In genomic region chr7:76438581-76438980, GRCm38 (mm10) we compare ENCODE assay signal across 14 mouse cellular contexts.
DNase-seq lines count a peak whose midpoint lies in the region; ATAC-seq and TF ChIP-seq lines count a peak whose summit lies in the region.
"Had no signal": no experiment of that assay in that cellular context is flagged by ENCODE, and none has a peak within 500 bp of the region (broad histone marks: within the 10 kb centered on the region; RNA-seq: fewer than 3 reads in every experiment).

No protein-coding gene starts in this region.

- no peak for ATAC-seq in hindbrain, embryonic 13.5 days (ENCODE audit: low FRiP score)
- ATAC-seq in forebrain, postnatal 0 days = peak; percentile 86
- ATAC-seq in midbrain, postnatal 0 days (ENCODE audit: low FRiP score) = no peak
- ATAC-seq in megakaryocyte progenitor cell, adult 5-6 weeks (replicated peaks; ENCODE audit: poor library complexity) = no peak
- ATAC-seq: intestine, embryonic 16.5 days had no signal

- H3K4me3 ChIP-seq in hindbrain, embryonic 10.5 days = no peak overlapping the region
- no peak overlapping the region for H3K4me3 ChIP-seq in hindbrain, embryonic 13.5 days
- H3K4me3 ChIP-seq in embryonic facial prominence, embryonic 10.5 days = no peak overlapping the region
- no peak overlapping the region for H3K4me3 ChIP-seq in forebrain, postnatal 0 days (ENCODE audit: low read depth, low read length)
- H3K4me3 ChIP-seq in midbrain, postnatal 0 days (ENCODE audit: low read depth, low read length) = no peak overlapping the region
- H3K4me3 ChIP-seq: limb, embryonic 12.5 days had no signal

- peak; percentile 18 for DNase-seq in hindbrain, embryonic 10.5 days (ENCODE audit: low spot score)
- DNase-seq in embryonic facial prominence, embryonic 10.5 days (ENCODE audit: low spot score) = peak; percentile 15
- peak; percentile 50 for DNase-seq in forebrain, postnatal 0 days
- peak; percentile 49 for DNase-seq in midbrain, postnatal 0 days (ENCODE audit: low spot score)
- no peak for DNase-seq in gastrocnemius, postnatal 25 days
- no peak for DNase-seq in cerebellum, adult 11-12 months
- DNase-seq: adrenal gland, postnatal 14 days; heart, adult 18-20 months; layer of hippocampus, postnatal 36 days had no signal

- H3K27ac ChIP-seq in hindbrain, embryonic 10.5 days = no peak overlapping the region
- no peak overlapping the region for H3K27ac ChIP-seq in hindbrain, embryonic 13.5 days
- no peak overlapping the region for H3K27ac ChIP-seq in embryonic facial prominence, embryonic 10.5 days (replicated peaks)
- H3K27ac ChIP-seq in forebrain, postnatal 0 days (ENCODE audit: low read depth, low read length) = no peak overlapping the region
- H3K27ac ChIP-seq in midbrain, postnatal 0 days (ENCODE audit: low read depth, low read length) = no peak overlapping the region
- H3K27ac ChIP-seq: kidney, postnatal 0 days; limb, embryonic 12.5 days had no signal

- no peaks in the 10 kb centered on the region for H3K9me3 ChIP-seq in hindbrain, embryonic 10.5 days
- H3K9me3 ChIP-seq in hindbrain, embryonic 13.5 days = no peaks in the 10 kb centered on the region
- H3K9me3 ChIP-seq in embryonic facial prominence, embryonic 10.5 days = no peaks in the 10 kb centered on the region
- no peaks in the 10 kb centered on the region for H3K9me3 ChIP-seq in forebrain, postnatal 0 days (ENCODE audit: low read length)
- H3K9me3 ChIP-seq in midbrain, postnatal 0 days (ENCODE audit: low read length) = no peaks in the 10 kb centered on the region
- H3K9me3 ChIP-seq: limb, embryonic 12.5 days had no signal

- H3K9ac ChIP-seq in hindbrain, embryonic 13.5 days = no peak overlapping the region
- no peak overlapping the region for H3K9ac ChIP-seq in forebrain, postnatal 0 days
- no peak overlapping the region for H3K9ac ChIP-seq in midbrain, postnatal 0 days (replicated peaks; ENCODE audit: low read length, poor library complexity, severe bottlenecking)
- H3K9ac ChIP-seq: limb, embryonic 12.5 days had no signal

- no peaks in the 10 kb centered on the region; the same call in 1 of the 2 replicates for H3K27me3 ChIP-seq in hindbrain, embryonic 10.5 days (ENCODE audit: insufficient read depth, poor library complexity, severe bottlenecking)
- H3K27me3 ChIP-seq in hindbrain, embryonic 13.5 days = no peaks in the 10 kb centered on the region
- H3K27me3 ChIP-seq in embryonic facial prominence, embryonic 10.5 days (replicated peaks; ENCODE audit: low read depth, poor library complexity, severe bottlenecking) = no peaks in the 10 kb centered on the region
- H3K27me3 ChIP-seq in forebrain, postnatal 0 days (ENCODE audit: insufficient read depth, low read length) = no peaks in the 10 kb centered on the region
- no peaks in the 10 kb centered on the region for H3K27me3 ChIP-seq in midbrain, postnatal 0 days (ENCODE audit: insufficient read depth, low read length)
- H3K27me3 ChIP-seq: limb, embryonic 12.5 days had no signal

- H3K36me3 ChIP-seq in hindbrain, embryonic 10.5 days = no peaks in the 10 kb centered on the region
- H3K36me3 ChIP-seq in hindbrain, embryonic 13.5 days = no peaks in the 10 kb centered on the region
- no peaks in the 10 kb centered on the region for H3K36me3 ChIP-seq in embryonic facial prominence, embryonic 10.5 days (replicated peaks)
- H3K36me3 ChIP-seq in forebrain, postnatal 0 days (ENCODE audit: insufficient read depth) = no peaks in the 10 kb centered on the region
- no peaks in the 10 kb centered on the region for H3K36me3 ChIP-seq in midbrain, postnatal 0 days (ENCODE audit: insufficient read depth, low read length)
- H3K36me3 ChIP-seq: limb, embryonic 12.5 days had no signal

- TF ChIP-seq CTCF in forebrain, postnatal 0 days (IDR thresholded peaks at IDR 0.05; ENCODE audit: low read depth) = no peak
- TF ChIP-seq CTCF in midbrain, postnatal 0 days (IDR thresholded peaks at IDR 0.05) = no peak

- H3K4me1 ChIP-seq in hindbrain, embryonic 10.5 days (replicated peaks) = peaks cover 12% of the 10 kb centered on the region; the same call in 1 of the 2 replicates
- peaks cover 6% of the 10 kb centered on the region; the same call in 1 of the 2 replicates for H3K4me1 ChIP-seq in hindbrain, embryonic 13.5 days (replicated peaks)
- no peaks in the 10 kb centered on the region for H3K4me1 ChIP-seq in embryonic facial prominence, embryonic 10.5 days
- H3K4me1 ChIP-seq in forebrain, postnatal 0 days (ENCODE audit: insufficient read depth) = no peaks in the 10 kb centered on the region
- H3K4me1 ChIP-seq in midbrain, postnatal 0 days (ENCODE audit: insufficient read depth, low read length) = no peaks in the 10 kb centered on the region

- no peak overlapping the region for H3K4me2 ChIP-seq in hindbrain, embryonic 13.5 days
- H3K4me2 ChIP-seq in forebrain, postnatal 0 days (ENCODE audit: low read depth) = no peak overlapping the region
- H3K4me2 ChIP-seq in midbrain, postnatal 0 days (ENCODE audit: low read depth, low read length, poor library complexity, severe bottlenecking) = no peak overlapping the region
- H3K4me2 ChIP-seq: limb, embryonic 12.5 days had no signal

Comparison
In these comparisons a context has a peak if more than half of its experiments do, and no peak if none do; other contexts are left out.
1. DNase-seq: peak in hindbrain, embryonic 10.5 days (single experiment), embryonic facial prominence, embryonic 10.5 days (single experiment), forebrain, postnatal 0 days (single experiment) and midbrain, postnatal 0 days (single experiment); none in gastrocnemius, postnatal 25 days (single experiment) and cerebellum, adult 11-12 months (single experiment).